Mouse (Mus musculus): Measurements from ENCODE around the gene Zfp286.

Zfp286 gene

DNA sequence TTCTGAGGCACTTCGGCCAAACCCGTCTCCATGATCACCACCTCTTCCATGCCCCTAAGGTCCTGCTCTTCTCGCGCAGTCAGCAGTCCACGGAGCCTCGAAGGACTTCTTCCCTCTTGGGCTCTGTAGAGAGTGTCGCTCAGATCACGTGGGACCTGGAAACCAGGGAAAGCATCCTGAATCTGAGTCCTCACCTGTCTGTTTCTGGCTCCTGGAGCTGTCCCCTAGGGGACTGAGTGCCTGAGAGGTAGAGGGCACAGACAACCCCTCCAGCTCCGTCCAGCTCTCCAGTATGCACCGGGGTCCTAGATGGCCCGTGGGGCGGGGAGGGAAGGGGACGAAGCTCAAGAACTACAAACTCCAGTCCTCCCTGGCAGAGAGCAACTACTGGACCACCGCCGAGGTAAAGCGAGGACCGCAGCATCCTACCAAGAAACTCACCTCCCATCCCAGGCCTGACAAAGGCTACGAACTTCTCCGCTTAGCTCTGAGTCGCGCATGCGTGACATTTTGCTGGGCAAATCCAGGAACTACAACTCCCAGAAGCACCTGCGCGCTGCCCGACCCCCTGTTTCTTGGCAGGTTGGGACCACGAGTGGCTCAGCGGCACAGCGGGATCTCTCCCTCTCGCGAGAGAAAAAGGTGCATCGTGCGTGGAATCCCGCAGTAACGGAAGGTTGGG, at the start of gene Zfp286:
TSS of gene Zfp286 (minus strand) at position 528 of the 682 bp plus-strand sequence.
- DNase-seq: peak; percentile 89

DNA sequence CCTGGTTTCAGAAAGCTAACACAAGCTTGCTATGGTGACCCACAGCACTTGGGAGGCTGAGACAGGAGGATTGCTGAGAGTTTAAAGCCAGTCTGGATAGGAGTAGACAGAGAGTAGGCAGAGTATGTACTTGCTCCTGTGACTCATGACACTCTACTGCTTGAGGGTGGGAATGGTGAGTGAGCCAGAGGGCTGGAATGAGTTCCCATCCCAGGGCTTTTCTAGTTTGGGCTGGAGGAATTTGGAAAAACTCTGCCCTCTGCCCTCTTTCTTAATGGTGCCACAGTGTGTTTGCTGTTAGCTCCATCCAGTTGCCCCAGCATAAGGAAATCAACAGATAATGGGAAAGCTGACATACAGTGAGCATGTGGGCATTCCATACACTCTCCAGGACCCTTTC, 42.6 kb upstream of the Zfp286 start:
- DNase-seq: no peak

DNA sequence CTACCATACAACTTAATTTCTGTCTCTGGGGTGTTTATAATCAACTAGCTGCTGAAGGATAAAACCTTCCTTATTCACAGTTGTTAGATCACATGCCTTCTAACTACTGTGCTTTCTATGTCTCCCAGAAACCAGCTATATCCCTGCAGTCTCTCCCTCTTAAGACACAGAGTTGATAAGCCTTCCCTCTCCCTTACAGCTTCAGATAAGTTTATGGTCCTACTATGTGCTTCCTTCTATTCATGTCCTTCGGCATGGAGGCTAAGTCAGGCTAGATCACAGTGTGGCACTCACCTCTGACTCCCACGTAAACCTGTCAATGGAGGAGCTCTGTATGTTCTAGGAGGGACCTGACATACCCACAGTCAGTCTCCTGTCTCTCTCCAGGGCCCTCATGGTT, 41.1 kb upstream of the Zfp286 start:
- no peak for DNase-seq

DNA sequence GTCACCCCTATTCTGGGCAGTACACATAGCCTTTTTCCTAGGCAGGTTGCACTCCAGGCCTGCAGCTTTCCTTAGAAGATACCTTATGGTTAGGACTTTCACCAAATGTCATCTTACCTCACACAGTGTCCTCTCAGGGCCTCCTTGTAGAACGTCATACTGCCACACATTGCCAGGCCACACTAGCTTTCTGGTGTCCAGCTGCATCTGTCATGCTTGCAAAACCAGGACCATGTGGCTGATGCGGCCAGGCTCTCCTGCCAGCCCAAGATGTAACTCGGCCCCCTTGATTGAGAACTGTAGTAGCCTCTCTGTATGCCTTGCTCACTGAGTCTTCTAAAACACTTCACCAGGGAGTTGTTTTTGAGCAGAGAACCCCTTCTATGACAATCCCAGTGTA, 38.6 kb upstream of the Zfp286 start:
- no peak for DNase-seq

DNA sequence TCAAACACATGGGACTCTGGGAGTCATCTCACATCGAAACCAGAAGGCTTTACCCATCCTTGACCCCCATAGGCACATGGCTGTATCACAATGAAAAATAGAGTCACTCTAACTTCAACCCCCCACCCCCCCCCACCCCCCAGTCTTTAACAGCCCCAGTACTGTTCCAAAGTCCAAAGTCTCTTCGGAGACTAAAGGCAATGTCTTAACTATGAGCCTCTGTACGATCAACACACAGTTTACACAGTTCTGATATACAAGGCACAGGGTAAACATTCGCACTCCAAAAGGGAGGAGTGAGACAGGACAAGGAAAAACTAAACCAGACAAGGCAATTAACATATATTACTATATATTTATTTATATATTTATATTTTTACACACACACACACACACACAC, 37.9 kb upstream of the Zfp286 start:
- DNase-seq: no peak

DNA sequence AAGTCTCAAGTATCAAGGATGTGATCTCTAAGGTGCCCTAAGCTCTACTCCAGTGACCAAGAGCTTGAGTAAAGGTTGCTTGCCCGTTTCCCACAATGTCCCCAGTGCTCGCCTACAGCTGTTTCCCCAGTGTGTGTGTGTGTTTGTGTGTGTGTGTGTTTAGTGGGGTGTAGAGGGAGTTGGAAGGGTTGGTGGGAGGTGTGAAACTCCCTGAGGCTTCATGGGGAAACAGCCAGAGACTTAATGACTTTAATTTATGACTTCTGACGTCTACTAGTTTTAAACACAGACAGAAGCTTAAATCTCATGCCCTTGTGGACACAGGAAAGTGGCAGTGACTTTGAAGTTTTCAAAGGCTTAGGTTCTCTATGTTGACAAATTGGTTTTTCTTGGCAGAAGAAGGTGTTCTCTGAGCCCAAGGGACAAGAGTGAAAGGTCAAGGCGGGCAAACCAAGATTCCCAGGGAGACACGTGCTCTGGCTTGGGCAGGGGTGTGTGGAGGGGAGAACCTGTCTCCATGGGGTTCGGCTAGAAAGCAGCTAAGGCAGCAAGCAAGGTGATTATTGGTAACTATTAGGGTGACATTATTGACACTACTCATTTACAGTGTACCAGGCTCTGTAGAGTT, 37.0 kb upstream of the Zfp286 start:
- no peak for DNase-seq

DNA sequence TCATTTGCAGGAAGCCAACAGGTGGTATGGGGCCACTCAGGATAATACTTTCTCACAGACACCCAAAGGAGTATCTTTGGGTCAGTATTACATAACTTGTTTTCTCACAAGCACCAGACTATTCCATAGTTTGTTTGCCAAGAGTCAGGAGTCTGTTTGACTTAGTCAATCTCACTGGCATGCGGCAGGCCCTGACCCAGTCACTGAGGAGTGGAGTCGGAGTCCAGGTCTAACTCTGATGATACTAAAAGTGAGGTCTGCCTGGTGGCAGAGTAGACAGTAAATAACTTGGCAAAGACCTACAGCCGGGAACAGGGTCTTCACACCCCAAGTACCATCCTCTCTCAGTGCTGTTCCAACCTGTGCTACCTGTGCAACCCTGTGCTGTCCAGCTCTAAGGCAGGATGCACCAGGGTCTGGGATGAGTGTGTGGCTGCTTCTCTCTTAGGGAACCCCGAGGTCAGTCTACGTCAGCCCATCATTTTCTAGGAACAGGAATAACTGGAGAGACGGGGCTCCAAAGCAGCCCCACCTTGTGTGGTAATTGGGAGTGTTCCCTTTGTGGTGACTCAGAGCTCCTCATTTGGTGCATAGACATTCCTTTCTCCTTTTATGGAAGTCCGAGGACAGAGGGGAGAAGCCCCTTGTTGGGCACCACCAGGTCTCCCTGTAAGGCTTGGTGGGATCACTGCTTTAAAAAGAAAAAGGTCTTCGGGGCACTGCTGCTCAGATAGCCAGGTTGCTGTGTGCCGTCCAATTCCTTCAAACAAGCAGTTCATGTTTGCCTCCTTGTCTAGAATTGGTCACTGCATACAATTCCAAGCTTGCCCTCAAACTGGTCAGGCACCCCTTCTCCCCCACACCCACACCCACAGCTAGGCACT, 36.2 kb upstream of the Zfp286 start:
- DNase-seq: no peak

DNA sequence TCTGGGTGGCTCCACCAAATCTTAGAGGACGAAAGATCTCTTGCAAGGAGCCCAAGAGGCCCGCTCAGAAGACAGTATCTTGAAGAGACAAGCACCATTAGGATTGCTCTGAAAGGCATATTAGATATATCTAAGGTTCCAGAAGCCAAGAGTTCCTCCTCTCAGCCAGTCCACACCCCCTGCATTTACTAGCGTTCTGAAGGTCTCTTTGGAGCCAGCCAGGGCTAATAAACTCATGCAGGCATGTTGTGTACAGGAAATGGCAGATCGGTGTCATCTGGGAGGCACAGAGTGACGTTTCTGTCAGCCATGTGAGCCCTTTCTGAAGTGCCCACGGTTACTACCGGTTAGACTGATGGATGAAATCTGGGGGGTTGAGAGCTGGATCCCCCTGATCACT, 34.9 kb upstream of the Zfp286 start:
- no peak for DNase-seq

DNA sequence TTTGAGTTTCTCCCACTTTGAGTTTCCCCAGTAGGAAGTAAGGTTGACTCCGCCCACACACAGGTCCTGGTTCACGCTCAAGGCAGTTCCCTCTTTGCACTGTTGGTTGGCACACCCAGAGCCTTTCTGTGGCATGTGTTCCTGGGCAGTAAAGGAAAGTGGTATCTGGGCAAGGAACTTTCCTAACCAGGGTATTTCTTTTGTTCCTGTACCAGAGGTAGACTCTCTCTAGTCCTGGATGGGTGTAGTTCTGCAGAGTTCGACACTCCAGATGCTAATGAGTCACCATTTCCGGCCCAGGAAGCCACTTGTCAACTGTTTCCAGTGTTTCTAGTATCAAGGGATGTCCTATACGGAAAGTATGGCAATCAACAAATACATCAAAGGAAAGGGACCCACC, 32.6 kb upstream of the Zfp286 start:
- DNase-seq: no peak

DNA sequence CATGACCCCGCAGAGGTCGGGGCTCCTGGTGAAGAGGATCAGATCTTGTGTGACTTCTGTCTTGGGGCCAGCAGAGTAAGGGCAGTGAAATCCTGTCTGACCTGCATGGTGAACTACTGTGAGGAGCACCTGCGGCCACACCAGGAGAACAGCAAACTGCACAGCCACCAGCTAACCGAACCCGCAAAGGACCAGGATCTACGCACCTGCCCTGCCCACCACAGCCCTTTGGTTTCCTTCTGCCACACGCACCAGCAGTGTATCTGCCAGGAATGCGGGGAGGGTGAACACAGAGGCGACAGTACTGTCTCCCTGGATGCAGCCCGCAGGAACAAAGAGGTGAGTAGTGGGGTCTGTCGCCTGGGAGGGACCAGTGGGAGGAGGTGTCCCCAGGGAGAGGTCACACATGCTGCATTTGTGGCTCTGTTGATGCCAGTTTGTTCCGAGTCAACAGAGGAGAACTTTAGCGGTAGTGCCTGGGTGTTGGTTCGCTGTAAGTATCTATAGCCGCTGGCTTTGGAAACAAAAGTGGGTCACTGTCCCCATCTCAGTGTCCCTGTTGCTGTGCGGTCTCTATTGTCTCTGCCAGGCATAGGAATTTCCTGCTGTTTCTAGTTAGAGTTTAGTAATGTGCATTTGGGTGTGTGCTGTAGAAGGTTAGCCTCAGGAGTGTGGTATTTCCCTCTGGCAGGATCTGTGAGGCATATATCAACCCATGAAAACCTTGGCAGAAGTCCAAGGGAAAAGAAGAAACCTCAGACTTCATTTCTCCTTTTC, 31.6 kb upstream of the Zfp286 start:
- DNase-seq: no peak

DNA sequence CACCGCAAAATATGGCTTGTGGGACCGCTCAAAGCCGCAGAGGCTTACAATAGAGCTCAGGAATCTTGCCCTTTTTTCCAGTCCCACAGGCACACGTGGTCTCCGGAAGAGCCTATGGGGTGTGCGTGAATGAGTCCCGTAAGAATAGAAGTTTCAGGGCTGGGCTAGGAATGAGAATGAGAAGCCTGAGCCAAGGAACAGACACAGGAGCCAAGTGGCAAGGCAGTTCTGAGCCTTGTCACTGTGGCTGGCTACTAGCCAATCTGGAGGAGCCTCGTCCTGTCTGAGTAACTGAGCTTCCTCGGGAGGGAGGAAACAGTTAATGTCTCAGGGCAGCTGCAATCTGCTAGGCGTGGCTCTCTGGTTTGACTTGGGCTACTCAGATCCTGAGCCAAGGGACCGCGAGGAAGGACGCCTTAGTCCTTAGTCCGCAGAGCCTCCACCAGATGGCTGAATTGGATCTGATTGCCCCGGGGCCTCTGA, 30.8 kb upstream of the Zfp286 start, which contains the start of gene Trim16:
TSS of gene Trim16 (plus strand) at position 173 of the 483 bp plus-strand sequence.
- DNase-seq: peak; percentile 27

DNA sequence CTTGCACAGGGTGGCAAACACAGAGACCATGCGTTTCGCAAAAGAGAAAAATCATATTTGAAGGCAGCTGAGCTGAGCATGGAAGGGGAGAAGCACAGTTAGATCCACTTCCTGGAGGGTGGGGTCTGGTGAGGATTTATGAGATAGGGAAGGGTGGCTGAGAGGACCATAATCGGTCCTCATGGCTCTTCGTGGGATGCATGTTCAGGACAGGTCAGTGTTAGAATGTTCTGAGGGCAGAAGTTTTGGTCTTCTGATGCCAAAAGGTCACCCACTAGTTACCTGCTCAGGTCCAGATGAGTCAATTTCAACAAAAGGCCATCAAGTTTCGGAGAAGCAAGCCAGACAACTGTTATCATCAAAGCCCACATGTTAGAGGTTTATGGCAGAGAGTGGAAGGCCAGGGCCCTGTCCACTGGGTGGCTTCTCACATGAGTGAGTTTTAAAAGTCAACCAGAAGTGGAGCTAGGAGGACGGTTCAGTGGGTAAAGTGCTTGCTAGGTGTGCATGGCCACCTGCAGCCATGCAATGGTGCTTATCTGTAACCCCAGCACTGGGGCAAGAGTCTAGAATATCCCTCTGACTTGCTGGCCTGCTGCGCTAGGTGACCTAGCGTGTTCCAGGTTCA, 29.9 kb upstream of the Zfp286 start:
- no peak for DNase-seq

DNA sequence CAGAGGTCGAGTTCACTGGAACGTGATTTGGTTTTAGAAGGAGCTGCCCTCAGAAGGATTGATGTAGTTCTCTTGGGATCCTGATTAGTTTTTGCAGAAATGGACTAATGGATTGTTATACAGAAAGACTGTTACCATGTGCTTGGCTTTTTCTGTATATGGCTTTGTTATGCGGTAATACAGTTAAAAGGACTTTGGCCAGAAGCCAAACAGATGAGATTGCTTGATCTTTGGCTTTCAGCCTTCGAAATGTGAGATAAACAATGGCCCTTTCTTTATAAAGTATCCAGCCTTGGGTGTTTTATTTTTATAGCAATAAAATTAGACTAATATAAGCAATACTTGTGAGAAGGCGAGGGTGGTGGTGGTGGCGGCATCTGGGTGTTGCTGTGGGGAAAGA, 27.3 kb upstream of the Zfp286 start:
- no peak for DNase-seq

DNA sequence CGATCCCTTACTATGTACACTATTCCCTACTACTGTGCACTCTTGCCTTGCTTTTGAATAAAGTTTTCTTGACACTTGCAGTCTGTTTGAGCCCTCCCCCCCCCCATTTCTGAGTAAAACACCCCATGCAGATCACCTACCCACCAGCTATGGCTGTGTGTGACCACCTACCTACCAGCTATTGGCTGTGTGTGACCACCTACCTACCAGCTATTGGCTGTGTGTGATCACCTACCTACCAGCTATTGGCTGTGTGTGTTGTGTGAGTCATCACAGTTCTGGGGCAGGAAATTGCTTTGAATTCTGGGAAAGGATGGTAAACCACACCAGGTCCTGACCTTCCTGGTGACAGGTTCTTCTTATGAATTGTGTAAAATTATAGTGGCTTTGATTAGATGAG, 26.2 kb upstream of the Zfp286 start:
- no peak for DNase-seq

DNA sequence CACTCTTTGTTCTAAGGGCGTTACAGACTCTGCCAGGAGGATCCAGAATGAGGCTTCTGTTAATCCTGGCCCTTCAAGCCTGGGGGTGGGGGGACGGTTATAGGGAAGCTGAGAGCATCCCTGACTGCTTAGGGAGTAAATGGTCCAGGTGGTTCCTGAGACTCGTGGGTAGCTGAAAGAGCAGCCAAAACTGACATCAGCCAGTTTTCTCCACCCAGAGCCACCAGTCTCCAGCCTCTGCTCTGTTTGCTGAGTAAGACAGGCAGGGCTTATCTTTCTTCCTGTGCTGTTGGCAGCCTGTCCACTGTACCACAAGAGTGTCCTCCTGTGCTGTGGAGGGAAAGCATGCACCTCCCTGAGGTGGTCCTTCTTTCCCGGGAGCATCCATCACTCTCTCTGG, 25.4 kb upstream of the Zfp286 start:
- DNase-seq: no peak

DNA sequence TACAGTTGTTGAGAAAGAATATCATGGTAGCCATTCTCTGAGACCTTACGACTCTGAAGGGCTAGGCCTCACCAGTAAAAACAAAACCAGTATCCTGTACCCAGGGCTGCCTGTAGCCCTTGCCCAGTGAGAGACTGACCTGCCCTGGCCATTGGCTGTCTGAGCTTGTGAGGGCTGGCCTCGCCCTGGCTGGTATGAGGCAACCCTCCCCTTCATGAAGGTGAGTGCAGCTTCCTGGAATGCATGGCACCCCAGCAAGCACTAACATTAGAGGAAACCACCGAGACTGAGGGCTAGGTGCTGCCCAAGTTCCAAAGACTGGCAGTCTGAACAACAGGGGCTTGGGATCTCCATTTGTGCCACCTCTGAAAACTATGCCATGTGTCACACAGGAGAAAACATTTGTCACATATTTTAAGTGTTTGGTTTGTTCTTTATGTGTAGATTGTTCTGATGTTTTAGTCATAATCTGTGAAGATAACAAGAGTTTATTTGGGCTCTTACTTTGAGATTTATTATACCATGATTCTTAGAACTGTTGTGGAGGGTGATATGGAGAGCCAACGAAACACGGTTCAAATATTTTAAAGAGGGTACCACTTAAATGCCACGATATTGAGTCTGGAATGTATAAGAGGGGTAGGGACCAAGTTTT, 24.8 kb upstream of the Zfp286 start:
- DNase-seq: no peak

DNA sequence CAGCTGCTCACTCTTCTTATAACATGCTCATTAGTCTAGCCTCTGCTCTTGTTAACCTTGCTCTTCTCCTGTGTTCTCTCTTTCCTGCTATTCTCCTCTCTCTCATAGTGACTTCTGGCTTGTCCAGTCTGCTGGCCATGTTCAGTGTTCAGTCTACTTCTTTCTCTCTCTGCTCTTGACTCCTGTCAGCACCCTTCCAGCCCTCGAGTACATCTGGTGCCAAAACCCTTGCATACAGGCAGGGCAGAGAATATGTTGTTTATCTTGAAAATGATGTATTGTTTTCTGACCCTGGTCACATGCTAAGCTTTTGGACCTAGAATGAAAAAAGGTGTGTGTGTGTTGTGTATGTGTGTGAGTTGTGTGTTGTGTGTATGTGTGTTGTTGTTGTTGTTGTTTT, 24.2 kb upstream of the Zfp286 start:
- no peak for DNase-seq

DNA sequence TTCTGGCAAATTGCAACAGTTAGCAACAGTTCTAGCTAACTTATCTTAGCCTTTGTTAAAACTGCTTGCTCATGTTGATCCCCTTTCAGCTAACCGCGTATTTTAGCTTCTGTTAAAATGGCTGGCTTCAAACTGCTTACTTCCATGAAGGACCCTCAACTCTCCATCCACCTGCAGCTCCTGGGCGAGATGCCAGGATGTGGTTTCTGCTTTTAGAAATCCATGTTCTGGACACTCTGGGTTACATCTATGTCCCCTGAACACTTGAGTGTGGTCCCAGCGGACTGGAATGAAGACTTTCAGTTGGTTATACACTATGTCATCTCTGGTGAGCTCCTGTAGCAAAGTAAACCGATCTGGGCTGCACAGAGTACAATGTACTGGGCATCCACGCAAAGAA, 23.0 kb upstream of the Zfp286 start:
- no peak for DNase-seq

DNA sequence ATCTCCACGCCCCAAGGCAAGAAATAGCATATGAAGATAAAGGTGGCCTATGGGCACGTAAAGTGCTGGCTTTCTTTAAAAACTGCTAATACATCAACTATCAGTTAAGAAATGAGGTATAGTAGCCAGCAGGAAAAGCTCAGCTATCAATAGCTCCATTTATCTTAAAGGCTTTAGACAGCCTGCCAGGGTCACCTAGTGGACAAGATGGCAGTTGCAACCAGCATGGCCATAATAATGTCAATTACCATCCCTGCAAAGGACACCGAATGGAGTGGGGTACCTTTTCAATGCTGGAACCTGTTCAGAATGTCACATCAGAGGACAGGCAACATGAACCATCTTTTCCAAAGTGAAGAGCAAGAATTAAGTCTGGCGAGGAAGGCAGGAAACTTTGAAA, 19.9 kb upstream of the Zfp286 start:
- DNase-seq: peak; percentile 15

DNA sequence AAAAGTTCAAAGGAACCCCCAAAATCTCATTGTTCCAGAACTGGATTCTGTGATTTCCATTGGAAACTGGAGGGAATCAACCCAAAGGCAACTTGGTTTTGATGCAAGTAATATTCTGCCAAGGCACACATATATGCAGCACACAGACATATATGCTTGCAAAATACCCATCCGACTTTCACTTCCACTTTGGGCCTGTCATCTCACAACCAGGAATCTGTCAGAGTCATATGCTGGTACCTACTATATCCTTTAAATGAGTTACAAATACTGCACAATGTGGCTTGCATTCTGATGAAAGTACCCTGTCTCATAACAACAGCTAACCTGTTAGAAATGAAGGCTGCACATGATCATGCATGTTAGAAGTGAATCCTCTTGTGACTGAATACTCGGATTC, 18.7 kb upstream of the Zfp286 start:
- DNase-seq: no peak

DNA sequence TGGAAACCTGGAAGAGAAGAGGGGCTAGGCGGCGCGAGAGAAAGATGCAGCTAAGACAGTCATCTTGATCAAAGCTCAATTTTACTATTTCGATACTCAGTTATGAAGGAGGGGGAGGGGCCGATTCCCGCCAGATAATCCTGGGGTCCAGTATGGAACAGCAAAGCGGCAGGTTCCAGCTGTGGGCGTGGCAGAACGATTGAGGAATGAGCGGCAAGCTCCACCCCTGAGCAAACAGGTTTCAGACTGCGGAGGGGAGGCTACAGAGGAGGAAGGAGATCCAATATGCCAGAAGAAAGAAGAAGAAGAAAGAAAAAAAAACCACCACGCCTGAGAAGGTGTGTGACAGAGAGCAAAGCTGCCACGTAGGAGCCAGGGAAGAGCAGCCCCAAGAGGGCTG, 14.9 kb upstream of the Zfp286 start:
- DNase-seq: no peak

DNA sequence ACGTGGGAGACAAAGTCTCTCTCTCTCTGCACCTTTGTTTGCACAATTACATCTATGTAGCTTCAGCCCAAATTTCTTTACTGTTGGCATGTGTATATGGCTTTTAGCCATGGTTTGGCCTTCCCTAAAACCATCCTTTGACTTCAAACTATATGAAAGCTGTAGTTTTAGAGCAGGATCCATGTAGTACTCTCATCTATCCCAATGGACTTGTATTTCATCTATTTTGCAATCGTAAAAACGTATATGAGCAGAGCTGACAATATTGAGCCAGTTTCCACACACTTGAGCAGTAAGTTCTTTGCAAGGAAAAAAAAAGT, 315 bp upstream of the Zfp286 start:
- no peak for DNase-seq

All from cerebellum, adult 9-10 months (tissue).